Mouse (Mus musculus): ENCODE results near the gene Twist1.

DNA sequence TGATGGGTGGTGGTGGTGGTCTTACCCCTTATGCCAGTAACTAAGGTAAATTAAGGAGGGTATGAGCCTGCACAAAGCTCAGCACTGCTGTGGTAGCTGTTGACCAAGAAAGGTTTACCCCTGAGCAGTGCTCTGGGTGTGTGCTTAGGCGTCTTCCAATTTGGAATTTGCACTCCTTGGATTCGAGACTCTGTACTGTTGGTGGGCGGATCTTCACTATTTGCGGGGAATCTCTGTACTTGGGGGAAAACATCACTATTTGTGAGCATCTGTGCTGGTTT, 11.4 kb downstream of the Twist1 start:
- no peak for TF ChIP-seq POLR2A (IDR thresholded peaks at IDR 0.05; ENCODE audit: borderline replicate concordance, extremely low read depth, low read depth, low read length)
- TF ChIP-seq CTCF (IDR thresholded peaks at IDR 0.05; ENCODE audit: insufficient read depth, low read length): no peak
